Mouse (Mus musculus): ENCODE measurements at regions not wholly inside any gene's neighbourhood (a gene's known extent, or its start where the extent isn't known, plus 50 kb on each side); places are given as distances from the start of the nearest gene placed in this dataset.

- Histone ChIP-seq H3K27me3 (no peaks in the 10 kb centered on the region), H3K4me3 (no peak overlapping the region)
Observed at GRCm38 (mm10) chr2:75555676-75556075, 103.4 kb upstream of the Hnrnpa3 start.

DNA sequence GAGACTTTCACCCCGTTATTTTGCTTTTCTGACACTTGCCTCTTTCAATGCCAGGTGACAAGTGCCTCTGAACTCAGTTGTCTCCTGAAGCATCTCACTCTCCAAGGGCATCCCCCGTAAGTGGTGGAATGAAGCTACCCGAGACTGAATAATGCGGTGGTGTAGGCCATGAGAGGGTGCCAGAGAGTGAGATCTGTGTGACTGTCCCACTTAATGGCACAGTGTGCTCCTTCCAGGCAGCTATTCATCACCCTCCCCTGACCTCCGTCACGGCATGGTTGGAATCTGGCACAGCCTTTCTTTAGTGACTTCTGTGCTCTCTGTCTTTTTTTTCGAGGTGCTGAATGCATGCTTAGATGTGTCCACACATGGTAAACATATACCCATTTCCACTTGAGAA is 102.3 kb upstream of the Hnrnpa3 start:
- ATAC-seq (ENCODE audit: low FRiP score, low read depth), result no peak
- WGBS, result 56% methylated on average over 7 of the region's 7 CpGs
- Histone ChIP-seq H3K9ac (no peak overlapping the region), H3K27me3 (no peaks in the 10 kb centered on the region), H3K9me3 (no peaks in the 10 kb centered on the region), H3K36me3 (no peaks in the 10 kb centered on the region), H3K4me2 (no peak overlapping the region), H3K4me1 (replicated peaks) (peaks cover 3% of the 10 kb centered on the region; the same call in 1 of the 2 replicates), H3K27ac (replicated peaks) (no peak overlapping the region), H3K4me3 (no peak overlapping the region)

More at GRCm38 (mm10) chr2:75555676-75556075, 103.4 kb upstream of the Hnrnpa3 start:
- ATAC-seq (ENCODE audit: low FRiP score, low read depth), result no peak
- Histone ChIP-seq H3K9me3 (no peaks in the 10 kb centered on the region), H3K27ac (replicated peaks) (no peak overlapping the region), H3K4me1 (replicated peaks) (peaks cover 3% of the 10 kb centered on the region; the same call in 1 of the 2 replicates), H3K9ac (no peak overlapping the region), H3K36me3 (no peaks in the 10 kb centered on the region), H3K4me2 (no peak overlapping the region)
- WGBS, result 89% methylated on average over 8 of the region's 8 CpGs

GRCm38 (mm10) chr2:75557392-75557791 is 101.7 kb upstream of the Hnrnpa3 start:
- ATAC-seq (ENCODE audit: low FRiP score, low read depth), result no peak
- Histone ChIP-seq H3K4me1 (replicated peaks) (peaks cover 3% of the 10 kb centered on the region; the same call in 1 of the 2 replicates), H3K4me3 (no peak overlapping the region), H3K4me2 (no peak overlapping the region), H3K27ac (replicated peaks) (no peak overlapping the region), H3K36me3 (no peaks in the 10 kb centered on the region), H3K9ac (no peak overlapping the region), H3K27me3 (no peaks in the 10 kb centered on the region), H3K9me3 (no peaks in the 10 kb centered on the region)
- WGBS, result 77% methylated on average over 11 of the region's 11 CpGs

- Histone ChIP-seq H3K27me3 (no peaks in the 10 kb centered on the region), H3K9ac (no peak overlapping the region), H3K9me3 (no peaks in the 10 kb centered on the region), H3K4me2 (no peak overlapping the region), H3K36me3 (no peaks in the 10 kb centered on the region), H3K4me3 (no peak overlapping the region), H3K27ac (replicated peaks) (no peak overlapping the region), H3K4me1 (replicated peaks) (peaks cover 3% of the 10 kb centered on the region; the same call in 1 of the 2 replicates)
- no peak for ATAC-seq (ENCODE audit: low FRiP score, low read depth)
- 46% methylated on average over 6 of the region's 6 CpGs for WGBS
Observed at GRCm38 (mm10) chr2:75559920-75560319, 99.1 kb upstream of the Hnrnpa3 start.

DNA sequence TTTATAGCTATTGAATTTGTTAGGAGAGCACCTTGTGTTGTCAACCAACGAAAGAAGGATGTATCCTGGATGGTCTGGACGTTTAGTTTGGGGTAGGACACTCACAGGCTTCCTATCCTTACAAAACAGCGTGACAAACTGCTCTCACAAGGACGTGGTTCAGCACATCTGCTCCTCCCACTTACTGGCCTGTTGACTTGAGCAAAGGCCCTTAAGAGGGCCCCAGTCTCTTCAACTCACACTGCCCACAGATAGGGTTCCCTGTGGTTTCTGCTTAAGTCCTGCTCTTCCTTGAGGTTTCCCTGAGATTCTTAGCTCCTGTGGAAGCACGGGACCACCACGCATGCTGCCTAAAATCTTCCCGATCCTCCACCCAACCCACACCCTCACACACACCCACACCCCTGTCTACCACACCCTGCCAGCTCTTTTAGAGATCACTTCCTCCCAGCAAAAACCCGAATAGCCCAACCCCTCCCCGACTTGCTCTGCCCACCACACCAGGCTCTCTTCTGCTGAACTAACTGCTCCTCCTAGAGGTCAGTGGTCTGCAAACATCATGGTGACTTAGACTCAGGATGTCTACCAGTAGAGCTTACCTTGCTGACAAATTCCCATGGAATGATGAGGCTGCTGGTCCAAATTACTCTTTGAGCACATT is 95.7 kb upstream of the Hnrnpa3 start:
- Histone ChIP-seq H3K9me3 (no peaks in the 10 kb centered on the region), H3K9ac (no peak overlapping the region), H3K36me3 (no peaks in the 10 kb centered on the region), H3K4me2 (no peak overlapping the region), H3K27me3 (no peaks in the 10 kb centered on the region), H3K4me1 (replicated peaks) (peaks cover 3% of the 10 kb centered on the region; the same call in 1 of the 2 replicates), H3K27ac (replicated peaks) (no peak overlapping the region), H3K4me3 (no peak overlapping the region)
- WGBS, result 67% methylated on average over 9 of the region's 9 CpGs
- no peak for ATAC-seq (ENCODE audit: low FRiP score, low read depth)

GRCm38 (mm10) chr2:75564809-75565208 is 94.3 kb upstream of the Hnrnpa3 start:
- no peak for ATAC-seq (ENCODE audit: low FRiP score, low read depth)
- H3K36me3 ChIP-seq, result no peaks in the 10 kb centered on the region
- peaks cover 3% of the 10 kb centered on the region; the same call in 1 of the 2 replicates for H3K4me1 ChIP-seq (replicated peaks)
- H3K27ac ChIP-seq (replicated peaks), result no peak overlapping the region
- H3K4me3 ChIP-seq, result no peak overlapping the region
- H3K9ac ChIP-seq, result no peak overlapping the region
- H3K4me2 ChIP-seq, result no peak overlapping the region
- no peaks in the 10 kb centered on the region for H3K9me3 ChIP-seq
- H3K27me3 ChIP-seq, result no peaks in the 10 kb centered on the region
- WGBS, result 53% methylated on average over 5 of the region's 5 CpGs

DNA sequence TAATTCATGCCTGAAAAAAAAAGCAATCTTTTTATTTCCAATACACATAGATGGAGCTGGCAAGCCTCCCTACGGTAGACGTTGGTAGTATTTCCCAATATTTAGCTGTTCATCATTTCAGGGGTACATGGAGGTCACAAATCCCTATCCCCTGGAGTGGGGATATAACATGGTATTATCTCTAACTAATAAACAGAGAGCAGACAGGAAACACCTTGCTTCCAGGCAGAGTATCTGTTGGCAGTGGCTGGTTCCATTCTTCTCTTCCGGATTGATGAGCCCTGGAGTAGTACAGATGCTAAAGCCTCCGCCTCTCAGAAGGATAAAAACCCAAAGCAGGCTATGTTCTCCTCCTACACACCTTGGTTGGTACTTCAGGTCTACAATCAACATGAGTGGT is 91.9 kb upstream of the Hnrnpa3 start:
- no peak for ATAC-seq (ENCODE audit: low FRiP score, low read depth)
- 80% methylated on average over 4 of the region's 4 CpGs for WGBS

DNA sequence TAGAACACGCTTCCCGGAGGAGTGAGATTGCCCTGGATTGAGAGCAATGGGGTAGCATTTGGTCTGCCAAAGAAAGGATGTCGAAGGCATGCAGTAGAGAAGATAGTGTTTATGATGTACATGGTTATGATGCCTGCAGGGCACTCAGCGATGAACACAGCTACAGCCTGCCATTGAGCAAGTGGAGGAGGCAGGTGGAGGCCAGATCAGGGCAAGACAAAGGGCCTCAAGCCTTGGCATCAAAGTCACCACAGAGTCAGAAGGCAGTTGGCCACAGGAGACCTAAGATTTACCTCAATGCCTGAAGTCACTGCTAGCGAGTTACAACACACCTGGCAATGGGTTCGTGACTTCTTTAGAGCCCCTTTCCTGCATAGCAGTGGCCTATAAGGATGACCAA is 89.3 kb upstream of the Hnrnpa3 start:
- Histone ChIP-seq H3K4me2 (no peak overlapping the region), H3K9ac (no peak overlapping the region), H3K4me1 (replicated peaks) (no peaks in the 10 kb centered on the region), H3K9me3 (no peaks in the 10 kb centered on the region), H3K27ac (replicated peaks) (no peak overlapping the region), H3K36me3 (no peaks in the 10 kb centered on the region), H3K27me3 (no peaks in the 10 kb centered on the region), H3K4me3 (no peak overlapping the region)
- 90% methylated on average over 6 of the region's 6 CpGs for WGBS
- no peak for ATAC-seq (ENCODE audit: low FRiP score, low read depth)

More for the DNA sequence above, 91.9 kb upstream of the Hnrnpa3 start:
- H3K27me3 ChIP-seq, result no peaks in the 10 kb centered on the region
- H3K36me3 ChIP-seq, result no peaks in the 10 kb centered on the region
- H3K27ac ChIP-seq (replicated peaks), result no peak overlapping the region
- H3K4me1 ChIP-seq (replicated peaks), result no peaks in the 10 kb centered on the region
- no peak overlapping the region for H3K4me3 ChIP-seq
- H3K9ac ChIP-seq, result no peak overlapping the region
- H3K9me3 ChIP-seq, result no peaks in the 10 kb centered on the region
- no peak overlapping the region for H3K4me2 ChIP-seq

DNA sequence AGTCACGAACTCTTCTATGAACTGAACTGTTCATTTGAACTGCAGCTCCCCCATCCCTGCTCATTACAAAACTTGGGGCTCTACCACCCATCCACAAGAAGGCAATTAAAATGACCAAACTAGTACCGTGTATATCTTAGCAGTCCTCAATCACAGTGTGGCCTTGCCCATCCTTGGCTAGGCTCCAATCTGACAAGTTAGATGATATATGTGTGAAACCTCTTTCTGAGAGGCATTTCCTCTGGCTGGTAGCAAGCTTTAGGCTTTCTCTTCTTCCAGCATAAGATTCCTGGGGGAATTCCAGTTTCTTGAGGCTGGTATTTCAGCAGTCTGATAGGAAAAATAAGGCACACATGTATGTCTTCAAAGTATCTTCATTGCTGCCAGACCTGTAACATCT is 88.8 kb upstream of the Hnrnpa3 start:
- WGBS, result 90% methylated on average over 2 of the region's 2 CpGs
- Histone ChIP-seq H3K9ac (no peak overlapping the region), H3K27ac (replicated peaks) (no peak overlapping the region), H3K4me1 (replicated peaks) (no peaks in the 10 kb centered on the region), H3K4me2 (no peak overlapping the region), H3K4me3 (no peak overlapping the region), H3K36me3 (no peaks in the 10 kb centered on the region), H3K9me3 (no peaks in the 10 kb centered on the region), H3K27me3 (no peaks in the 10 kb centered on the region)
- no peak for ATAC-seq (ENCODE audit: low FRiP score, low read depth)

DNA sequence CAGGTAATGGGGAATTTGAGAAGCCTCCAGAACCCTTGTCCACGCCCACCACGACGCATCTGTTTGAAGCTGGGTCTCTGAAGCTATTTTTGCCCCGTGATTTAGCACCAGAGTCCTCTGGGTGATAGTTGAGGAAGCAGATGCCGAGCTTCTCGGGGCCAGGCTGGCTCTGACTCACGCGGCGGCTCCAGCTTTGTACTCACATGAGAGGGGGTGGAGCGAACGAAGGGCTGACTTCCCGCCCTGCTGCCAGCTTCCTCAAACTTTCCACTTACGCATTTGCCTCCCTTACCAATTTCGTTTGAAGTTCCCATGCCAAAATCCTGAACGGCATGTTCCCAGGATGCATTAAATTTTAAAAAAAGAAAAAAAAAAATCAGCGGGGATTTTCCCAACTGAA is 74.1 kb upstream of the Hnrnpa3 start:
- Histone ChIP-seq H3K9ac (peak overlapping the region; percentile 27; the same call in 1 of the 2 replicates), H3K36me3 (no peaks in the 10 kb centered on the region), H3K9me3 (no peaks in the 10 kb centered on the region), H3K4me2 (peak overlapping the region; percentile 59), H3K4me3 (peak overlapping the region; percentile 31), H3K4me1 (replicated peaks) (peaks cover 17% of the 10 kb centered on the region), H3K27ac (replicated peaks) (no peak overlapping the region), H3K27me3 (no peaks in the 10 kb centered on the region)
- under 1% methylated on average over 16 of the region's 16 CpGs for WGBS
- no peak for ATAC-seq (ENCODE audit: low FRiP score, low read depth)

DNA sequence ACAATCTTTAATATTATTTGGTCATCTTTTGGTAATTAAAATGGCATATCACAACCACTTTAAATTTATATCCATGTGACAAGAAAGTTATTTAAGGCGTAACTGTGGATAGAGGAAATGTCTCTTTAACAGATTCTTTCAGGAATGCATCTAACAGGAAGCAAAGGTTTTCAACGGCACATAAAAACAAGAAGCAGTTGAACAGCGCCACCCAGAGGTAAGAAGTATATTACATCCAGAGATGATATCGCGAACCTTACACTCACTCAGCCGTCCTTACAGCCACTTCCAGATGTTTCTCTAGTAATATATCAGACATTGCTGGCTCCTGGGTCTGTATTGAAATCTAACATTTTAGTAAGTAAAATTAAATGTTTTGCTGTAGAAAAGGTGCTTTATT is 70.5 kb upstream of the Hnrnpa3 start:
- peaks cover 19% of the 10 kb centered on the region for H3K4me1 ChIP-seq (replicated peaks)
- 0 out of 2 replicates have a peak, but pooled peaks have one; percentile 27 for ATAC-seq (ENCODE audit: low FRiP score, low read depth)
- H3K27me3 ChIP-seq, result no peaks in the 10 kb centered on the region; the same call in 1 of the 2 replicates
- H3K36me3 ChIP-seq, result no peaks in the 10 kb centered on the region
- no peak overlapping the region for H3K4me2 ChIP-seq
- H3K9ac ChIP-seq, result no peak overlapping the region
- H3K27ac ChIP-seq (replicated peaks), result no peak overlapping the region; the same call in 1 of the 2 replicates
- no peaks in the 10 kb centered on the region for H3K9me3 ChIP-seq
- H3K4me3 ChIP-seq, result no peak overlapping the region
- WGBS, result 1% methylated on average over 6 of the region's 6 CpGs

DNA sequence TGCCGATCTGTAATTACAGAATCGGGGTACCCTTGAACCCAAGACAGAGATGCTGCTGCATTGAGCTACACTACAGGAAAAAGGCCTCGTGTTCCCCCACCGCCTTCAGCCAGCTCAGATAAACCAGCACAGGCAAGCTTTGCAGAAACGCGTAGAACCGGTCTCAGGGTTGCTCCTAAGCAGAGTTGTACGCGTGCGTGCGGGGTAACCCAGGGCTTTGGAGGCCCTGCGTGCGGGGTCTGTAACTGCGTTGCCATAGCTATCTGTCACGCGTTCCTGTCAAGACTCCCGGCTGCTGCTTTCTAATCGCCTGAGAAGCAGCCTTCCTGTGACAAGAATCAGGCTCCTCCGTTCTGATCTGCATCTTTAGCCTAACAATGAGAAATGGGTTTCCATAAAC is 69.6 kb upstream of the Hnrnpa3 start:
- Histone ChIP-seq H3K4me1 (replicated peaks) (peaks cover 19% of the 10 kb centered on the region), H3K4me3 (peak overlapping the region; percentile 17), H3K27ac (replicated peaks) (peak overlapping the region; percentile 7; the same call in 1 of the 2 replicates), H3K9me3 (no peaks in the 10 kb centered on the region), H3K4me2 (peak overlapping the region; percentile 47), H3K27me3 (no peaks in the 10 kb centered on the region; the same call in 1 of the 2 replicates), H3K9ac (peak overlapping the region; percentile 15; the same call in 1 of the 2 replicates), H3K36me3 (no peaks in the 10 kb centered on the region)
- WGBS, result 4% methylated on average over 19 of the region's 19 CpGs
- ATAC-seq (ENCODE audit: low FRiP score, low read depth), result no peak

All from hindbrain, embryonic 15.5 days (tissue).